Mouse (Mus musculus) myocyte (in vitro differentiated cells): ENCODE measurements around the gene Mrpl14.

Experiments
- E2F4 ChIP-seq: IDR thresholded peaks from one replicate; pipeline ENCODE4 v1.6.1; 2011; ENCODE audit warnings: mild to moderate bottlenecking, control low read depth, moderate library complexity; ENCODE audit not compliant: insufficient read depth
- MAX ChIP-seq: IDR thresholded peaks from one replicate; pipeline ENCODE4 v1.6.1; 2011; ENCODE audit warnings: low read depth, mild to moderate bottlenecking, control low read depth
- MYOG ChIP-seq, 3 experiments: IDR thresholded peaks; one replicate each; pipeline ENCODE4 v1.6.1; 2011; ENCODE audit warnings: control low read depth in 2 of 3, low read depth in 2 of 3, mild to moderate bottlenecking in 2 of 3; ENCODE audit not compliant: insufficient read length in 2 of 3, control insufficient read depth in 1 of 3, insufficient read depth in 1 of 3
- POLR2A ChIP-seq: IDR thresholded peaks from one replicate; pipeline ENCODE4 v1.6.1; 2011; ENCODE audit warnings: low read depth, mild to moderate bottlenecking, control low read depth, moderate library complexity; ENCODE audit not compliant: insufficient read length
- REST ChIP-seq: IDR thresholded peaks from one replicate; pipeline ENCODE4 v1.6.1; 2011; ENCODE audit warnings: mild to moderate bottlenecking, control low read depth, moderate library complexity; ENCODE audit not compliant: insufficient read depth, insufficient read length
- TCF12 ChIP-seq: IDR thresholded peaks from one replicate; pipeline ENCODE4 v1.6.1; 2011; ENCODE audit warnings: mild to moderate bottlenecking, control low read depth; ENCODE audit not compliant: poor library complexity, insufficient read depth, severe bottlenecking

- TF ChIP-seq MYOG (IDR thresholded peaks at IDR 0.05; ENCODE audit: control insufficient read depth in 1 of 3, insufficient read depth in 1 of 3, insufficient read length in 2 of 3, low read depth in 2 of 3): no peak
- no peak for TF ChIP-seq POLR2A
- no peak for TF ChIP-seq E2F4
- TF ChIP-seq MAX: no peak
- no peak for TF ChIP-seq TCF12
- no peak for TF ChIP-seq REST
Observed at GRCm38 (mm10) chr17:45701236-45701591, 15.1 kb downstream of the Mrpl14 start.
